Mouse (Mus musculus) spleen, adult 2 months (tissue): Measurements from ENCODE around the gene Olfr324. TPM values are rescaled to one million over a fixed set of nuclear protein-coding genes. Genes with fewer than 3 reads are reported as not detected.

Source experiments
- DNase-seq, 2 experiments: peaks; one replicate each; pipeline versions ENCODE4 v3.0.0 to v3.0.0-alpha.2; 2012 to 2021; ENCODE audit warnings: low spot score in 2 of 2, low read depth in 1 of 2
- H3K27ac ChIP-seq: fragments of 200-500 bp; 2 replicates; pipeline ENCODE4 v1.5.1; 2012; ENCODE audit warnings: low read length, inconsistent platforms; ENCODE audit not compliant: insufficient read depth
- H3K27me3 ChIP-seq: fragments of 200-500 bp; 2 replicates; pipeline ENCODE4 v1.6.1; 2012; ENCODE audit warnings: mild to moderate bottlenecking, moderate library complexity, low read length, inconsistent platforms; ENCODE audit not compliant: control insufficient read depth, insufficient read depth
- H3K36me3 ChIP-seq: fragments of 200-500 bp; 2 replicates; pipeline ENCODE4 v1.6.1; 2012; ENCODE audit warnings: mild to moderate bottlenecking, low read length, inconsistent platforms; ENCODE audit not compliant: control insufficient read depth, insufficient read depth
- H3K4me1 ChIP-seq: fragments of 200-500 bp; 2 replicates; pipeline ENCODE4 v1.6.1; 2011; ENCODE audit warnings: inconsistent platforms; ENCODE audit not compliant: control insufficient read depth, insufficient read depth, insufficient read length
- H3K4me3 ChIP-seq: fragments of 200-500 bp; 2 replicates; pipeline ENCODE4 v1.5.1; 2011; ENCODE audit warnings: mild to moderate bottlenecking, inconsistent platforms; ENCODE audit not compliant: insufficient read depth, insufficient read length; ENCODE audit errors: extremely low read depth
- CTCF ChIP-seq: fragments of 200-500 bp; IDR thresholded peaks from 2 replicates; pipeline ENCODE4 v1.5.1; 2011; ENCODE audit warnings: mild to moderate bottlenecking, inconsistent platforms; ENCODE audit not compliant: insufficient read depth, insufficient read length, insufficient replicate concordance; ENCODE audit errors: extremely low read depth
- POLR2A ChIP-seq: fragments of 200-500 bp; IDR thresholded peaks from 2 replicates; pipeline ENCODE4 v1.6.1; 2011; ENCODE audit warnings: low read depth, low read length, inconsistent platforms
- WGBS: fragments of 180-500 bp; shearing (Covaris S2); methylation state at CpG from one replicate; pipeline ENCODE4 v1.1.7; 2018; 5-methylcytosine and 5-hydroxymethylcytosine counted together
- polyA plus RNA-seq: library from polyadenylated mRNA; depleted of rRNA; stranded (reverse); fragments of >200 nt; gene quantifications from 2 replicates; pipeline ENCODE4 v1.2.3, GENCODE M21; 2012

The Olfr324 gene
- polyA plus RNA-seq, 1 experiment, result not detected

GRCm38 (mm10) chr11:58626146-58626545 lies 31.2 kb downstream of the Olfr324 start:
- no peaks in the 10 kb centered on the region for H3K27me3 ChIP-seq
- WGBS, result 48% methylated on average over 4 of the region's 4 CpGs
- no peaks in the 10 kb centered on the region for H3K4me1 ChIP-seq
- H3K36me3 ChIP-seq, result no peaks in the 10 kb centered on the region
- no peak overlapping the region for H3K4me3 ChIP-seq
- no peak for DNase-seq
- no peak for TF ChIP-seq POLR2A
- no peak for TF ChIP-seq CTCF
- no peak overlapping the region for H3K27ac ChIP-seq

- Histone ChIP-seq H3K36me3 (no peaks in the 10 kb centered on the region), H3K27ac (no peak within 1 kb of the TSS), H3K4me3 (no peak within 1 kb of the TSS), H3K27me3 (no peaks in the 10 kb centered on the region), H3K4me1 (no peaks in the 10 kb centered on the region)
- TF ChIP-seq POLR2A (no peak), CTCF (no peak)
- WGBS, result 75% methylated on average over 5 of the region's 5 CpGs
- DNase-seq, result no peak
These were observed 35.5 kb downstream of the Olfr324 start, which contains the start of gene Olfr323 for GRCm38 (mm10) chr11:58630401-58630800. Olfr323 (minus strand) TSS chr11:58630501.

GRCm38 (mm10) chr11:58634878-58635277 lies 40.0 kb downstream of the Olfr324 start:
- TF ChIP-seq CTCF (no peak), POLR2A (no peak)
- H3K36me3 ChIP-seq, result no peaks in the 10 kb centered on the region
- no peaks in the 10 kb centered on the region for H3K27me3 ChIP-seq
- no peak for DNase-seq
- no peaks in the 10 kb centered on the region for H3K4me1 ChIP-seq
- H3K4me3 ChIP-seq, result no peak overlapping the region
- WGBS, result 60% methylated on average over 4 of the region's 4 CpGs
- no peak overlapping the region for H3K27ac ChIP-seq

- peak; percentile 85; the same call in 1 of the 2 replicates for TF ChIP-seq CTCF
- no peak for TF ChIP-seq POLR2A
- H3K36me3 ChIP-seq, result no peaks in the 10 kb centered on the region
- peak; percentile 22 to 24 for DNase-seq
- peaks cover 4% of the 10 kb centered on the region; the same call in 1 of the 2 replicates for H3K4me1 ChIP-seq
- H3K4me3 ChIP-seq, result no peak overlapping the region
- no peak overlapping the region for H3K27ac ChIP-seq
- 5% methylated on average over 3 of the region's 4 CpGs for WGBS
- peaks cover 5% of the 10 kb centered on the region for H3K27me3 ChIP-seq
These were observed 41.6 kb downstream of the Olfr324 start for GRCm38 (mm10) chr11:58636376-58636977.

- DNase-seq, result no peak
- Histone ChIP-seq H3K4me1 (peaks cover 4% of the 10 kb centered on the region; the same call in 1 of the 2 replicates), H3K4me3 (no peak overlapping the region), H3K36me3 (no peaks in the 10 kb centered on the region), H3K27ac (no peak overlapping the region), H3K27me3 (peaks cover 5% of the 10 kb centered on the region)
- WGBS, result 86% methylated on average over 7 of the region's 7 CpGs
- TF ChIP-seq POLR2A (no peak), CTCF (no peak)
These were observed 43.3 kb downstream of the Olfr324 start for GRCm38 (mm10) chr11:58638176-58638701.

- DNase-seq, result no peak
These were observed 45.5 kb downstream of the Olfr324 start, which contains the start of gene Trim58 for GRCm38 (mm10) chr11:58640272-58640867. Trim58 (plus strand) TSS chr11:58640465.

GRCm38 (mm10) chr11:58641057-58641456 lies 46.1 kb downstream of the Olfr324 start:
- Histone ChIP-seq H3K4me1 (peaks cover 4% of the 10 kb centered on the region; the same call in 1 of the 2 replicates), H3K36me3 (no peaks in the 10 kb centered on the region), H3K4me3 (peak overlapping the region; percentile 20; the same call in 1 of the 2 replicates), H3K27ac (peak overlapping the region; percentile 62; the same call in 1 of the 2 replicates), H3K27me3 (peaks cover 5% of the 10 kb centered on the region)
- no peak for DNase-seq
- WGBS, result 6% methylated on average over 14 of the region's 14 CpGs
- TF ChIP-seq CTCF, result no peak
- TF ChIP-seq POLR2A, result no peak

More at GRCm38 (mm10) chr11:58640272-58640867, 45.5 kb downstream of the Olfr324 start, which contains the start of gene Trim58:
- peaks cover 4% of the 10 kb centered on the region; the same call in 1 of the 2 replicates for H3K4me1 ChIP-seq
- TF ChIP-seq CTCF (no peak), POLR2A (no peak)
- no peaks in the 10 kb centered on the region for H3K36me3 ChIP-seq
- H3K4me3 ChIP-seq, result peak within 1 kb of the TSS; percentile 37
- WGBS, result 1% methylated on average over 34 of the region's 34 CpGs
- peak within 1 kb of the TSS; percentile 62; the same call in 1 of the 2 replicates for H3K27ac ChIP-seq
- peaks cover 5% of the 10 kb centered on the region for H3K27me3 ChIP-seq
